Mouse (Mus musculus) liver, embryonic 16.5 days (tissue): ENCODE measurements around the gene Map2k1. TPM values are rescaled to one million over a fixed set of nuclear protein-coding genes. Genes with fewer than 3 reads are reported as not detected.
"Not testable (repeated sequence)": the region's sequence is repeated elsewhere in the genome, so short reads cannot be mapped to it uniquely, and the experiment has no call there.

Experiments
- ATAC-seq: fragments of 200-750 bp; cut with Nextera tagmentation; 2 replicates; pipeline ENCODE4 v1.8.0; 2017; ENCODE audit warnings: low read depth, mild to moderate bottlenecking, moderate number of reproducible peaks, moderate library complexity
- H3K27ac ChIP-seq: fragments of 300-500 bp; sonication (generic); 2 replicates; pipeline ENCODE4 v1.5.1; 2014; ENCODE audit warnings: mild to moderate bottlenecking, low read length
- H3K27me3 ChIP-seq: fragments of 300-500 bp; sonication (generic); 2 replicates; pipeline ENCODE4 v1.6.1; 2014; ENCODE audit warnings: low read depth, low read length, mixed read lengths; ENCODE audit not compliant: control insufficient read depth, insufficient read depth
- H3K36me3 ChIP-seq: fragments of 300-500 bp; sonication (generic); 2 replicates; pipeline ENCODE4 v1.6.1; 2014; ENCODE audit warnings: mild to moderate bottlenecking; ENCODE audit not compliant: control insufficient read depth, insufficient read depth
- H3K4me1 ChIP-seq: fragments of 300-500 bp; sonication (generic); 2 replicates; pipeline ENCODE4 v1.6.1; 2014; ENCODE audit warnings: low read depth, low read length, mixed read lengths; ENCODE audit not compliant: control insufficient read depth
- H3K4me2 ChIP-seq: fragments of 300-500 bp; sonication (generic); 2 replicates; pipeline ENCODE4 v1.6.1; 2014; ENCODE audit warnings: low read depth, low read length, mixed read lengths
- H3K4me3 ChIP-seq: fragments of 300-500 bp; sonication (generic); 2 replicates; pipeline ENCODE4 v1.5.1; 2014; ENCODE audit warnings: low read depth, mild to moderate bottlenecking, low read length
- H3K9ac ChIP-seq: fragments of 300-500 bp; sonication (generic); 2 replicates; pipeline ENCODE4 v1.6.1; 2014; ENCODE audit warnings: low read depth, low read length
- H3K9me3 ChIP-seq: fragments of 300-500 bp; sonication (generic); replicated peaks from 2 replicates; pipeline ENCODE4 v1.6.1; 2016; ENCODE audit warnings: low read length; ENCODE audit not compliant: control insufficient read depth
- WGBS: fragments of 180-500 bp; shearing (Covaris S2); extraction: QIAGEN DNeasy Blood & Tissue Kit; methylation state at CpG from one replicate; pipeline ENCODE4 v1.1.7; 2014; ENCODE audit not compliant: insufficient replicate concordance; 5-methylcytosine and 5-hydroxymethylcytosine counted together
- polyA plus RNA-seq: library from polyadenylated mRNA; unstranded; fragments of >200 nt; fragmentation: Nextera tagmentation; extraction: Ambion mirVana; gene quantifications from 2 replicates; pipeline ENCODE4 v1.2.1, GENCODE M21; 2015

Map2k1 gene
- polyA plus RNA-seq, 1 experiment from 2014 or later, result 29.1 TPM

- Histone ChIP-seq H3K4me2 (no peak overlapping the region), H3K9me3 (no peaks in the 10 kb centered on the region), H3K36me3 (no peaks in the 10 kb centered on the region), H3K27ac (no peak overlapping the region), H3K4me3 (no peak overlapping the region), H3K9ac (no peak overlapping the region), H3K27me3 (no peaks in the 10 kb centered on the region), H3K4me1 (no peaks in the 10 kb centered on the region)
- 67% methylated on average over 4 of the region's 4 CpGs for WGBS
- no peak for ATAC-seq
These were observed 20.9 kb upstream of the Map2k1 start for GRCm38 (mm10) chr9:64274291-64274690.

- no peak overlapping the region for H3K9ac ChIP-seq
- no peak overlapping the region for H3K27ac ChIP-seq
- 62% methylated on average over 4 of the region's 4 CpGs for WGBS
- H3K4me3 ChIP-seq, result no peak overlapping the region
- no peak overlapping the region for H3K4me2 ChIP-seq
- no peaks in the 10 kb centered on the region for H3K9me3 ChIP-seq
- H3K36me3 ChIP-seq, result no peaks in the 10 kb centered on the region
- H3K27me3 ChIP-seq, result no peaks in the 10 kb centered on the region
- no peaks in the 10 kb centered on the region for H3K4me1 ChIP-seq
- no peak for ATAC-seq
These were observed 20.3 kb upstream of the Map2k1 start for GRCm38 (mm10) chr9:64273757-64274156.

- WGBS, result 34% methylated on average over 7 of the region's 7 CpGs
These were observed 19.2 kb upstream of the Map2k1 start for GRCm38 (mm10) chr9:64272611-64273010.

GRCm38 (mm10) chr9:64271249-64271648 is 17.8 kb upstream of the Map2k1 start:
- Histone ChIP-seq H3K4me2 (no peak overlapping the region), H3K36me3 (no peaks in the 10 kb centered on the region), H3K9ac (no peak overlapping the region), H3K27ac (no peak overlapping the region), H3K9me3 (no peaks in the 10 kb centered on the region), H3K27me3 (no peaks in the 10 kb centered on the region), H3K4me3 (no peak overlapping the region), H3K4me1 (no peaks in the 10 kb centered on the region)
- 32% methylated on average over 3 of the region's 3 CpGs for WGBS
- ATAC-seq, result no peak

More at GRCm38 (mm10) chr9:64272611-64273010, 19.2 kb upstream of the Map2k1 start:
- Histone ChIP-seq H3K9me3 (no peaks in the 10 kb centered on the region), H3K9ac (no peak overlapping the region), H3K4me3 (no peak overlapping the region), H3K4me2 (no peak overlapping the region), H3K27ac (no peak overlapping the region), H3K36me3 (no peaks in the 10 kb centered on the region), H3K27me3 (no peaks in the 10 kb centered on the region), H3K4me1 (no peaks in the 10 kb centered on the region)
- no peak for ATAC-seq

- H3K36me3 ChIP-seq, result not testable (repeated sequence)
- 77% methylated on average over 8 of the region's 8 CpGs for WGBS
These were observed 15.4 kb upstream of the Map2k1 start for GRCm38 (mm10) chr9:64268836-64269235.

GRCm38 (mm10) chr9:64268196-64268595 is 14.8 kb upstream of the Map2k1 start:
- H3K9ac ChIP-seq, result no peak overlapping the region
- no peak overlapping the region for H3K4me2 ChIP-seq
- no peaks in the 10 kb centered on the region for H3K36me3 ChIP-seq
- no peaks in the 10 kb centered on the region for H3K9me3 ChIP-seq
- no peak overlapping the region for H3K27ac ChIP-seq
- ATAC-seq, result no peak
- no peaks in the 10 kb centered on the region for H3K27me3 ChIP-seq
- H3K4me1 ChIP-seq, result no peaks in the 10 kb centered on the region
- H3K4me3 ChIP-seq, result no peak overlapping the region
- WGBS, result 60% methylated on average over 10 of the region's 10 CpGs

More at GRCm38 (mm10) chr9:64268836-64269235, 15.4 kb upstream of the Map2k1 start:
- not testable (repeated sequence) for H3K4me3 ChIP-seq, H3K4me2 ChIP-seq, H3K4me1 ChIP-seq, ATAC-seq, H3K27me3 ChIP-seq, H3K9ac ChIP-seq, H3K9me3 ChIP-seq, H3K27ac ChIP-seq

- Histone ChIP-seq H3K27ac (no peak overlapping the region), H3K9ac (no peak overlapping the region), H3K9me3 (no peaks in the 10 kb centered on the region), H3K4me2 (no peak overlapping the region), H3K4me1 (no peaks in the 10 kb centered on the region), H3K4me3 (no peak overlapping the region), H3K27me3 (no peaks in the 10 kb centered on the region), H3K36me3 (no peaks in the 10 kb centered on the region)
- ATAC-seq, result no peak
- WGBS, result 63% methylated on average over 1 of the region's 1 CpGs
These were observed 13.8 kb upstream of the Map2k1 start for GRCm38 (mm10) chr9:64267231-64267630.

GRCm38 (mm10) chr9:64264813-64265212 is 11.4 kb upstream of the Map2k1 start:
- WGBS, result 33% methylated on average over 1 of the region's 1 CpGs
- Histone ChIP-seq H3K27ac (no peak overlapping the region), H3K4me1 (no peaks in the 10 kb centered on the region), H3K9ac (no peak overlapping the region), H3K4me2 (no peak overlapping the region), H3K27me3 (no peaks in the 10 kb centered on the region), H3K36me3 (no peaks in the 10 kb centered on the region), H3K9me3 (no peaks in the 10 kb centered on the region), H3K4me3 (no peak overlapping the region)
- no peak for ATAC-seq

GRCm38 (mm10) chr9:64261023-64261422 is 7.6 kb upstream of the Map2k1 start:
- H3K9ac ChIP-seq, result no peak overlapping the region
- no peaks in the 10 kb centered on the region for H3K4me1 ChIP-seq
- ATAC-seq, result no peak
- WGBS, result 78% methylated on average over 4 of the region's 4 CpGs
- no peaks in the 10 kb centered on the region for H3K9me3 ChIP-seq
- H3K27ac ChIP-seq, result no peak overlapping the region
- H3K36me3 ChIP-seq, result no peaks in the 10 kb centered on the region
- H3K4me2 ChIP-seq, result no peak overlapping the region
- H3K4me3 ChIP-seq, result no peak overlapping the region
- no peaks in the 10 kb centered on the region for H3K27me3 ChIP-seq
